Mouse (Mus musculus): ENCODE measurements around the gene Pomgnt2.

DNA sequence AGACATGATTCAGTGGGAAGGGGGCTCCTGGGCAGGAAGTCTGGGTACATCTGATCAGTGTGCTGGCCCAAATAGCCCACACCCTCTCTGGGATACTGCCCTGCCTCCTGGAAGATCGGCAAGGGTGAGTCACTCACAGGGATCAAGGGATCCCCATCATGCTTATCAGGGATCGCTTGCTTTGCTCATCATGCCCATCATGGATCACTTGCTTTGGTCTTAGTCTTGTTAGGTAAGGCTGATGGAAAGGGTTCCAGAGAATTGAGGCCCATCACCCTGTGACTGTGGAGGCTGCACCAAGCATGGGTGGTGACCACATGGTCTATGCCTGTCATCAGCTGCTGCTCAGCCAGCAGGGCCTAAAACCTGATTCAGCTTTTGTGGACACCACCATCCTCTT lies 21.6 kb downstream of the Pomgnt2 start:
- TF ChIP-seq POLR2A (IDR thresholded peaks at IDR 0.05; ENCODE audit: low read depth, low read length) (no peak), CTCF (IDR thresholded peaks at IDR 0.05; ENCODE audit: borderline replicate concordance, insufficient read depth, low read length) (no peak)
